Mouse (Mus musculus): ENCODE measurements at regions not wholly inside any gene's neighbourhood (a gene's known extent, or its start where the extent isn't known, plus 50 kb on each side); places are given as distances from the start of the nearest gene placed in this dataset.

DNA sequence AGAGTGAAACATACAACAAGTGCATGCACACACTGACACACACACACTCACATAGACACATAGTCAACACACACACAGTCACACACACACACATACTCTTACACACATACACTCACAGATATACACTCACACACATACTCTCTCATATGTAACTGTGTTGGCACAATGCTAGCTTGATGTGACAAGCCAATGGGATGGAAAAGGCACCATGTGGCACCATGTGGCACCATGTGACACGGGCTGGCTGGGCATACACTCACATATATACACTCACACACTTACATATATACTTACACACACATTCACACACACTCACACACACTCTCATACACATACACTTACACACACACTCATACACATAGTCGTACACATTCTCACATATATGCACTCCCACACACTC lies 67.0 kb upstream of the Phyhipl start:
- 86% methylated on average over 2 of the region's 2 CpGs for WGBS
- H3K9me3 ChIP-seq (ENCODE audit: low read length) = no peaks in the 10 kb centered on the region

DNA sequence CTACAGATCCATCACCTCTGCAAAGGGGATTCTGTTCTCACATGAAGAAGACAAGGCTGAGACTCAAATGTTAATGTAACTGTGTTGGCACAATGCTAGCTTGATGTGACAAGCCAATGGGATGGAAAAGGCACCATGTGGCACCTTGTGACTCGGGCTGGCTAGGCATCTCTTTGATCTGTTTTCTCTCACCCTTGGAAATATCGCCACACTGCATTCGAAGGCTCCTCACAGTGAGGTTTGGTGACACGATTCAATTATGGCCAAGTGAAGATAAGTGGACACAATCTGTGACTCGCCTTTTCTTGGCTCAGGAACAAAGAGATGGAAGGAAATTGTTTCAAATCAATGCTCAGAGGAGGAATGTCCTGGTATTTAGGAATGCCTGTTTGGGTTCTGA lies 66.6 kb upstream of the Phyhipl start:
- Histone ChIP-seq H3K36me3 (ENCODE audit: insufficient read depth, low read length) (no peaks in the 10 kb centered on the region), H3K4me1 (ENCODE audit: insufficient read depth, low read length) (no peaks in the 10 kb centered on the region), H3K9me3 (ENCODE audit: low read length) (no peaks in the 10 kb centered on the region), H3K4me2 (ENCODE audit: low read depth, low read length) (no peak overlapping the region), H3K27ac (no peak overlapping the region), H3K27me3 (ENCODE audit: insufficient read depth, low read length) (no peaks in the 10 kb centered on the region), H3K9ac (replicated peaks; ENCODE audit: low read length) (no peak overlapping the region), H3K4me3 (ENCODE audit: low read length) (no peak overlapping the region)
- ATAC-seq (peak; percentile 56; the same call in 1 of the 2 replicates), DNase-seq (ENCODE audit: low spot score) (peak; percentile 50)
- WGBS = 59% methylated on average over 5 of the region's 5 CpGs
- TF ChIP-seq CTCF (IDR thresholded peaks at IDR 0.05; ENCODE audit: low read depth) = no peak

More for the DNA sequence above, 67.0 kb upstream of the Phyhipl start:
- H3K4me1 ChIP-seq (ENCODE audit: insufficient read depth, low read length) = no peaks in the 10 kb centered on the region
- no peak overlapping the region for H3K4me3 ChIP-seq (ENCODE audit: low read length)
- no peak overlapping the region for H3K27ac ChIP-seq
- H3K4me2 ChIP-seq (ENCODE audit: low read depth, low read length) = no peak overlapping the region
- ATAC-seq = peak; percentile 27; the same call in 1 of the 2 replicates
- H3K36me3 ChIP-seq (ENCODE audit: insufficient read depth, low read length) = no peaks in the 10 kb centered on the region
- H3K9ac ChIP-seq (replicated peaks; ENCODE audit: low read length) = no peak overlapping the region
- DNase-seq (ENCODE audit: low spot score) = no peak
- no peaks in the 10 kb centered on the region for H3K27me3 ChIP-seq (ENCODE audit: insufficient read depth, low read length)
- TF ChIP-seq CTCF (IDR thresholded peaks at IDR 0.05; ENCODE audit: low read depth) = no peak

DNA sequence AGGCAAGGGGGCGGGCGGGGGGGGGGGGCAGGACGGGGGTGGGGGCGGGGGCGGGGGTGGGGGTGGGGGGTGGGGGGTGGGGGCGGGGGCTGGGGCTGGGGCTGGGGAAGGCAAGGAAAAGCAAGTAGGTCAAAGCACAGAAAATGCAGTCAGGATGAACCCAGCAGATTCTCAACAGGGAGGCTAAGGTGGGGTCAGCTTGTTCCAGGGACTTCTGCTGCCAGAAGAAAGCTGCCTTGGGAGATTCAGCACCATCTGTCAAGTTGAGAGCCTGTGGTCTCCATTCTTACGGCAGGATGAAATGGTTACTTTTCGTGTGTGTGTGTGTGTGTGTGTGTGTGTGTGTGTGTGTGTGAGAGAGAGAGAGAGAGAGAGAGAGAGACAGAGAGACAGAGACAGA lies 61.7 kb upstream of the Phyhipl start:
- Histone ChIP-seq H3K27ac (peak overlapping the region; percentile 70; the same call in 1 of the 2 replicates), H3K27me3 (ENCODE audit: insufficient read depth, low read length) (no peaks in the 10 kb centered on the region), H3K36me3 (ENCODE audit: insufficient read depth, low read length) (no peaks in the 10 kb centered on the region), H3K9ac (replicated peaks; ENCODE audit: low read length) (no peak overlapping the region), H3K4me2 (ENCODE audit: low read depth, low read length) (peak overlapping the region; percentile 34; the same call in 1 of the 2 replicates), H3K4me1 (ENCODE audit: insufficient read depth, low read length) (no peaks in the 10 kb centered on the region), H3K9me3 (ENCODE audit: low read length) (no peaks in the 10 kb centered on the region), H3K4me3 (ENCODE audit: low read length) (no peak overlapping the region)
- TF ChIP-seq CTCF (IDR thresholded peaks at IDR 0.05; ENCODE audit: low read depth) = no peak
- WGBS = 0% methylated on average over 6 of the region's 8 CpGs
- DNase-seq (ENCODE audit: low spot score) (peak; percentile 63), ATAC-seq (peak; percentile 62)

DNA sequence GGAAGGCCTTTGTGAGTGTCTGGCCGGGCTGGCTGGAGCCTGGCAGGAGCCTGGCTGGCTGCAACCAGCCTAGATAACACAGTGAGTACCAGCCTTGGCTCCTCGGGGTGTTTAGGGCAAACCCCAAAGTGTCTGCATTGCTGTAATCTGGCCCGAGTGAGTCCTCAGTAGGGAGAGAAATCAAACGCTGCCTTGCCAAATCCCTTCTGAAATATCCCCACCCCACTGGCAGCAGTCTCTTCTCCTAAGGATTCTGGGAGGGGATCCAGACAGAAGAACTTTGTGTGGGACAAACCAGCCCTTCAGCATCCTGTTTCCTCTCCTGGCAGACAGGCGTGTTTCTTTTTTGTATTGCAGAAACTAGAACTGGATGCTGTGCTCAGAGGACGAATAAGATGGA lies 61.3 kb upstream of the Phyhipl start:
- 6% methylated on average over 6 of the region's 6 CpGs for WGBS
- no peaks in the 10 kb centered on the region for H3K9me3 ChIP-seq (ENCODE audit: low read length)
- no peak overlapping the region for H3K4me3 ChIP-seq (ENCODE audit: low read length)
- peak overlapping the region; percentile 77 for H3K27ac ChIP-seq
- no peak overlapping the region for H3K9ac ChIP-seq (replicated peaks; ENCODE audit: low read length)
- peak overlapping the region; percentile 25; the same call in 1 of the 2 replicates for H3K4me2 ChIP-seq (ENCODE audit: low read depth, low read length)
- H3K4me1 ChIP-seq (ENCODE audit: insufficient read depth, low read length) = no peaks in the 10 kb centered on the region
- H3K27me3 ChIP-seq (ENCODE audit: insufficient read depth, low read length) = no peaks in the 10 kb centered on the region
- TF ChIP-seq CTCF (IDR thresholded peaks at IDR 0.05; ENCODE audit: low read depth) = no peak
- DNase-seq (ENCODE audit: low spot score) (peak; percentile 84), ATAC-seq (peak; percentile 91)
- no peaks in the 10 kb centered on the region for H3K36me3 ChIP-seq (ENCODE audit: insufficient read depth, low read length)

DNA sequence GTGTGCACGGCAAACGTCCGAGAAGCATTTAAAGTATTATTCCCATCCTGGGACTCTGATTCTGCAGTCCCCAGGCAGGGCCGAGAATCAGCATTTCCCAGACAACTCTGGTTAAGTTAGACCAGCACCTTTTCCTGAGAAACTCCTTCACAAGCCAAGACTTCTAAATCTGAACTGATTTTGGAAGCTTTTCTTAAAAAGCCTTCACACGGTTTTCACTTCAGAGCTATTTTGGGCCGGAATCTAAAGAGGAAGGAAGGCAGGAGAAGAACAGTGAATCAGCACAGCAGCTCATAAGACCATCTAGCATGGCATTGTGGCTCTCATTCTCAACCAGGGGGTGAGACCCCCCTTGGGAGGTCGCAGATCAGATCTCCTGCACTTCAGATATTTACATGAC lies 57.5 kb upstream of the Phyhipl start:
- WGBS = 85% methylated on average over 7 of the region's 7 CpGs
- no peak for DNase-seq (ENCODE audit: low spot score)
- Histone ChIP-seq H3K4me3 (ENCODE audit: low read length) (no peak overlapping the region), H3K4me2 (ENCODE audit: low read depth, low read length) (no peak overlapping the region), H3K36me3 (ENCODE audit: insufficient read depth, low read length) (no peaks in the 10 kb centered on the region), H3K27ac (no peak overlapping the region), H3K9ac (replicated peaks; ENCODE audit: low read length) (no peak overlapping the region), H3K4me1 (ENCODE audit: insufficient read depth, low read length) (no peaks in the 10 kb centered on the region), H3K9me3 (ENCODE audit: low read length) (no peaks in the 10 kb centered on the region), H3K27me3 (ENCODE audit: insufficient read depth, low read length) (no peaks in the 10 kb centered on the region)
- ATAC-seq = no peak
- no peak for TF ChIP-seq CTCF (IDR thresholded peaks at IDR 0.05; ENCODE audit: low read depth)

DNA sequence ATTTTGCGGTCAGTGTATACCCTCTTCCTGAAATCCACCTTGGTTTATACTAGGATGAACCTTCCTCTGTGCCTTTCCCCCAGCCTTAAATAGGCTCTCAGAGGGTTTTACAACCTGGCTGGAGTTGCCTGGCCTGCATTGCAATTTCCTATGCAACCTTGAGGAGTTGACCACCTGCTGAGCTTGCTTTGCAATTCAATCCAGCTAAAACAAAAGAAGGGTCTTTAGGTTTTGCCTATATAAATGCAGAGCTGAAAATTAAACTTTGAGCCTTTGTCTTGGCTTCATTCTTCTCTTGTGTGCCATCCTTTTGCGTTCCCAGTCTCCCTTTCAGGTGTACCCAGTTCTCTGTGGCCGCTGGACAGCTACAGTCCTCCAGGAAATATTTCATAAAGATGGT lies 53.0 kb upstream of the Phyhipl start:
- Histone ChIP-seq H3K4me2 (ENCODE audit: low read depth, low read length) (no peak overlapping the region), H3K9ac (replicated peaks; ENCODE audit: low read length) (no peak overlapping the region), H3K4me1 (ENCODE audit: insufficient read depth, low read length) (no peaks in the 10 kb centered on the region), H3K4me3 (ENCODE audit: low read length) (no peak overlapping the region), H3K27me3 (ENCODE audit: insufficient read depth, low read length) (no peaks in the 10 kb centered on the region), H3K36me3 (ENCODE audit: insufficient read depth, low read length) (no peaks in the 10 kb centered on the region), H3K9me3 (ENCODE audit: low read length) (0 out of 2 replicates have a peak, but pooled peaks cover 3% of the 10 kb centered on the region), H3K27ac (no peak overlapping the region)
- WGBS = 58% methylated on average over 3 of the region's 3 CpGs
- ATAC-seq (no peak), DNase-seq (ENCODE audit: low spot score) (no peak)
- no peak for TF ChIP-seq CTCF (IDR thresholded peaks at IDR 0.05; ENCODE audit: low read depth)

Measured in hindbrain, postnatal 0 days (tissue).